Mouse (Mus musculus): ENCODE measurements at regions not wholly inside any gene's neighbourhood (a gene's known extent, or its start where the extent isn't known, plus 50 kb on each side); places are given as distances from the start of the nearest gene placed in this dataset.

DNA sequence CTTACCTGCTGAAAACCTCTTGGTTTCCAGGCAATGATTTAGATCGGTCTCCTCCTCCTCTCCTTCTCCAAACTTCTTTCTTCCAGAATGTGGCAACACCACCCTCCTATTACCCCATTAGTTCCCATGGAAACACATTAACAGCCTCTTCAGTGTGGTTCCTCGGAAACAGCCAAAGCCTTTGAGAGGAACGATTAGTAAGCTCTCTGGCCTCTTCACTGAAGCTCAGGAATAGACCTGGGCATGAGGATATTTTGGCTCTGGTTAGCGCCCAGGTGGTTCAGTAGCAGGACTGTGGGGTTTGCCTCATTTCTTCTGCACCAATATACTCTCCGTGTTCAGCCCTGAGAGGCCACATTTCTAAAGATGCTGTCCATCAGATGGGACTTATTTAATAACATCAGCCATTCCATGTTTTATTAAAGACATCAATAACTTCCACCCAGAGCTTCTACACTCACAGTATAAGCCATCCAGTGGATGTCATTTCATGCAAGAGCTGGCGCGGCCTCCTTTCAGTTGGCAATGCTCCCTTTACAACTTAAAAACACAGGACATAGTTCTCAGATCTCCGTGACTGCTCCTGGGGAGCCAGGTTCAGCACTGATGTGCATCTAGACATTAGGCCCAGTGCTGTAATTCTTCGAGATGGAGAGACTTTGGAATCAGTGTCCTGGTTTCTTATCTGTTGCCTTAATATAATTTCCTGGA is 52.9 kb upstream of the Tcl1b2 start:
- peak; percentile 7 for DNase-seq (ENCODE audit: low spot score)

DNA sequence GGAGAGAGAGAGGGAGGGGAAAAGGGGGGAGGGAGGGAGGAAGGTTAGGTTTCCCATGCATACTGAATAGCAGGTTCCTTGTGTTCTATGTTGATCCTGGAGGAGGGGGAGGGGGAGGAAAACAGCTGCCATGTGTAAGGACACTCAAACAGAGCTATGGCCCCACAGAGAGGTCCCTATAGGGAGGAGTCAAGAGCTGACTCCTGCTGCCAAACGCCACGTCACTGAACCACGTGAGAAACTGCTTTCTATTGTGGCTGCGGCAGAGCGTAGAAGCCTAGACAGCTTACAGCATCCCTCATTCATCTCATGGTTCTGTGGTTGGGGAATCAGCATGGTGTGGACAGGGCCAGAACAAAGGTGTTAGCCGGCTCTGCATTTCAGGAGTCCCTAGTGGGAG is 52.3 kb upstream of the Tcl1b2 start:
- DNase-seq (ENCODE audit: low spot score) = no peak
